Mouse (Mus musculus) lung, embryonic 14.5 days (tissue): ENCODE data around the gene Rad54l2. TPM values are rescaled to one million over a fixed set of nuclear protein-coding genes. Genes with fewer than 3 reads are reported as not detected.

Experiments
- ATAC-seq: fragments of 200-750 bp; cut with Nextera tagmentation; 2 replicates; pipeline ENCODE4 v1.8.0; 2017; ENCODE audit warnings: mild to moderate bottlenecking, moderate TSS enrichment, moderate library complexity; ENCODE audit not compliant: insufficient read depth
- DNase-seq: peaks from one replicate; pipeline ENCODE4 v3.0.0-alpha.2; 2015
- H3K27ac ChIP-seq: fragments of 300-500 bp; sonication (generic); 2 replicates; pipeline ENCODE4 v1.5.1; 2014; ENCODE audit warnings: low read depth, mild to moderate bottlenecking, moderate library complexity
- H3K27me3 ChIP-seq: fragments of 300-500 bp; sonication (generic); 2 replicates; pipeline ENCODE4 v1.6.1; 2014; ENCODE audit warnings: low read length, control low read depth; ENCODE audit not compliant: insufficient read depth
- H3K36me3 ChIP-seq: fragments of 300-500 bp; sonication (generic); 2 replicates; pipeline ENCODE4 v1.6.1; 2014; ENCODE audit warnings: control low read depth; ENCODE audit not compliant: insufficient read depth
- H3K4me1 ChIP-seq: fragments of 300-500 bp; sonication (generic); 2 replicates; pipeline ENCODE4 v1.6.1; 2014; ENCODE audit warnings: antibody characterized with exemption, control low read depth; ENCODE audit not compliant: insufficient read depth
- H3K4me2 ChIP-seq: fragments of 300-500 bp; sonication (generic); 2 replicates; pipeline ENCODE4 v1.6.1; 2014; ENCODE audit warnings: mild to moderate bottlenecking
- H3K4me3 ChIP-seq: fragments of 300-500 bp; sonication (generic); 2 replicates; pipeline ENCODE4 v1.5.1; 2014; ENCODE audit warnings: low read depth, low read length
- H3K9ac ChIP-seq: fragments of 300-500 bp; sonication (generic); 2 replicates; pipeline ENCODE4 v1.6.1; 2014
- H3K9me3 ChIP-seq: fragments of 300-500 bp; sonication (generic); 2 replicates; pipeline ENCODE4 v1.6.1; 2016; ENCODE audit warnings: low read depth, low read length, control low read depth
- CTCF ChIP-seq: IDR thresholded peaks from 2 replicates; pipeline ENCODE4 v1.5.1; 2016; ENCODE audit warnings: antibody characterized with exemption, low read depth
- WGBS: fragments of 180-500 bp; shearing (Covaris S2); extraction: QIAGEN DNeasy Blood & Tissue Kit; methylation state at CpG from one replicate; pipeline ENCODE4 v1.1.7; 2014; 5-methylcytosine and 5-hydroxymethylcytosine counted together
- polyA plus RNA-seq: library from polyadenylated mRNA; unstranded; fragments of >200 nt; fragmentation: Nextera tagmentation; extraction: Ambion mirVana; gene quantifications from 2 replicates; pipeline ENCODE4 v1.2.1, GENCODE M21; 2014

Rad54l2 gene
- polyA plus RNA-seq, 1 experiment from 2014 or later = 5.7 TPM

GRCm38 (mm10) chr9:106677702-106678101 is 111.3 kb downstream of the Rad54l2 start:
- Histone ChIP-seq H3K9me3 (no peaks in the 10 kb centered on the region), H3K36me3 (peaks cover 33% of the 10 kb centered on the region), H3K9ac (no peak overlapping the region), H3K4me1 (no peaks in the 10 kb centered on the region), H3K4me3 (no peak overlapping the region), H3K4me2 (no peak overlapping the region), H3K27ac (no peak overlapping the region), H3K27me3 (no peaks in the 10 kb centered on the region)
- DNase-seq (no peak), ATAC-seq (no peak)
- TF ChIP-seq CTCF = no peak
- 79% methylated on average over 5 of the region's 5 CpGs for whole genome bisulfite sequencing

GRCm38 (mm10) chr9:106676571-106676970 is 112.4 kb downstream of the Rad54l2 start:
- H3K4me2 ChIP-seq = no peak overlapping the region
- no peak overlapping the region for H3K27ac ChIP-seq
- H3K36me3 ChIP-seq = peaks cover 33% of the 10 kb centered on the region
- no peak overlapping the region for H3K9ac ChIP-seq
- no peak for TF ChIP-seq CTCF
- no peaks in the 10 kb centered on the region for H3K9me3 ChIP-seq
- no peaks in the 10 kb centered on the region for H3K4me1 ChIP-seq
- WGBS = 76% methylated on average over 4 of the region's 4 CpGs
- DNase-seq (no peak), ATAC-seq (no peak)
- no peaks in the 10 kb centered on the region for H3K27me3 ChIP-seq
- H3K4me3 ChIP-seq = no peak overlapping the region

- DNase-seq (no peak), ATAC-seq (peak; percentile 13; the same call in 1 of the 2 replicates)
- Histone ChIP-seq H3K9me3 (no peaks in the 10 kb centered on the region), H3K4me3 (no peak overlapping the region), H3K4me1 (no peaks in the 10 kb centered on the region), H3K27me3 (no peaks in the 10 kb centered on the region), H3K4me2 (no peak overlapping the region), H3K9ac (no peak overlapping the region), H3K27ac (no peak overlapping the region), H3K36me3 (peaks cover 38% of the 10 kb centered on the region)
- WGBS = 69% methylated on average over 9 of the region's 9 CpGs
- no peak for TF ChIP-seq CTCF
Observed at GRCm38 (mm10) chr9:106675965-106676364, 113.0 kb downstream of the Rad54l2 start.

GRCm38 (mm10) chr9:106675480-106675879 is 113.5 kb downstream of the Rad54l2 start:
- H3K27me3 ChIP-seq = no peaks in the 10 kb centered on the region
- no peak overlapping the region for H3K4me2 ChIP-seq
- DNase-seq = peak; percentile 92
- no peak overlapping the region for H3K9ac ChIP-seq
- ATAC-seq = peak; percentile 68; the same call in 1 of the 2 replicates
- H3K9me3 ChIP-seq = no peaks in the 10 kb centered on the region
- H3K4me1 ChIP-seq = no peaks in the 10 kb centered on the region
- WGBS = 0% methylated on average over 1 of the region's 1 CpGs
- TF ChIP-seq CTCF = peak; percentile 97
- no peak overlapping the region for H3K27ac ChIP-seq
- H3K4me3 ChIP-seq = no peak overlapping the region
- peaks cover 33% of the 10 kb centered on the region for H3K36me3 ChIP-seq

DNA sequence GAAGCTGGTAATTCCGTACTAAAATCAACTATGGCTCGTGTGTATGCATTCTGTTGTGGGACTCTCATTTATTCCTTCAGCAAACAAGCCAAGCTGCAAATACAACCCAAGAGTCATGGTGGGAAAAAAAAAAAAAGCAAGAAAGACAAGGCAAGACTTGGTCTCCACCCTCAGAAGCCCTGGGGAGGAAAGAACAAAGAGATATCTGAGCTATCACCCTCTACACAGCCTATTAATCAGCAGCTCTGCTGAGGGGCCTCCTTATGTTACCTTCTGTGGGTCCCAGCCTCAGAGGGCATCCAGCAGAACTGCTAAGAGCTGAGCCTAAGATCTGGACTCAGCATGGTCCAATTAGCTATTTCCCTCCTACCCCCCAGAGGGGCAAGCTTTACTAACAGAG is 115.1 kb downstream of the Rad54l2 start:
- H3K4me3 ChIP-seq = no peak overlapping the region
- WGBS = 87% methylated on average over 2 of the region's 2 CpGs
- H3K27me3 ChIP-seq = no peaks in the 10 kb centered on the region
- no peak for ATAC-seq
- H3K9me3 ChIP-seq = no peaks in the 10 kb centered on the region
- no peak overlapping the region for H3K4me2 ChIP-seq
- H3K27ac ChIP-seq = no peak overlapping the region
- H3K4me1 ChIP-seq = no peaks in the 10 kb centered on the region
- DNase-seq = no peak
- no peak overlapping the region for H3K9ac ChIP-seq
- TF ChIP-seq CTCF = no peak
- H3K36me3 ChIP-seq = peaks cover 28% of the 10 kb centered on the region; the same call in 1 of the 2 replicates

DNA sequence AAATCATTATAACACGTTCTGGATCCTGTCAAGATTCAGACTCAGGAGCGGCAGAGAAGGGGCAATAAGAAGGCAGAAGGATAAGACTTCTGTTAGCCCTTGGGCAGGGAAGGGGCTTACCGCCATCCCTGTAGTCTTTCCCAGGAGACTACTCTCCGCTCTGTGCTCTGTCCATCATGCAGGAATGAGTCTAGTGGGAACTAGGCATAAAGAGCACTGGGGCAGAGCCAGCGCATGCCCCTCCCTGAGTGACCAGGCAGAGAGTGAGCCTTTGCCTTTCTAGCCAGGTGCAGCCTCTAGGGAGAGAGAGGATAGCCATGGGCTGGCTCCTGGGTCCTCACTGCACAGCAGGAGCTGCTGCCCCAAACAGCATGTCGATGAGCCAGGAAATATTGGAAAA is 124.1 kb downstream of the Rad54l2 start:
- DNase-seq = no peak
- H3K9ac ChIP-seq = no peak overlapping the region
- no peaks in the 10 kb centered on the region for H3K27me3 ChIP-seq
- H3K9me3 ChIP-seq = no peaks in the 10 kb centered on the region
- peaks cover 61% of the 10 kb centered on the region; the same call in 1 of the 2 replicates for H3K36me3 ChIP-seq
- no peak overlapping the region for H3K4me3 ChIP-seq
- no peak overlapping the region for H3K27ac ChIP-seq
- no peak for ATAC-seq
- 81% methylated on average over 6 of the region's 6 CpGs for WGBS
- TF ChIP-seq CTCF = no peak
- no peak overlapping the region for H3K4me2 ChIP-seq
- H3K4me1 ChIP-seq = no peaks in the 10 kb centered on the region

- no peak for ATAC-seq
- 83% methylated on average over 4 of the region's 4 CpGs for WGBS
- Histone ChIP-seq H3K4me1 (no peaks in the 10 kb centered on the region), H3K9ac (no peak overlapping the region), H3K27ac (no peak overlapping the region), H3K9me3 (no peaks in the 10 kb centered on the region), H3K4me3 (no peak overlapping the region), H3K36me3 (peaks cover 61% of the 10 kb centered on the region; the same call in 1 of the 2 replicates), H3K4me2 (no peak overlapping the region), H3K27me3 (no peaks in the 10 kb centered on the region)
- no peak for DNase-seq
- no peak for TF ChIP-seq CTCF
Observed at GRCm38 (mm10) chr9:106664433-106664832, 124.6 kb downstream of the Rad54l2 start.

- no peaks in the 10 kb centered on the region for H3K9me3 ChIP-seq
- DNase-seq (no peak), ATAC-seq (no peak)
- TF ChIP-seq CTCF = no peak
- no peak overlapping the region for H3K27ac ChIP-seq
- H3K36me3 ChIP-seq = peaks cover 55% of the 10 kb centered on the region; the same call in 1 of the 2 replicates
- no peak overlapping the region for H3K4me2 ChIP-seq
- no peak overlapping the region for H3K9ac ChIP-seq
- no peaks in the 10 kb centered on the region for H3K4me1 ChIP-seq
- H3K27me3 ChIP-seq = no peaks in the 10 kb centered on the region
- H3K4me3 ChIP-seq = no peak overlapping the region
- 82% methylated on average over 6 of the region's 6 CpGs for WGBS
Observed at GRCm38 (mm10) chr9:106663200-106663599, 125.8 kb downstream of the Rad54l2 start.
